Mouse (Mus musculus) kidney, postnatal 0 days (tissue): ENCODE results near the gene Pxk. TPM values are rescaled to one million over a fixed set of nuclear protein-coding genes. Genes with fewer than 3 reads are reported as not detected.

Source experiments
- ATAC-seq: fragments of 200-750 bp; cut with Nextera tagmentation; replicated peaks from 2 replicates; pipeline ENCODE4 v1.8.0; 2017; ENCODE audit warnings: low read depth, moderate number of reproducible peaks, moderate TSS enrichment, moderate library complexity; ENCODE audit not compliant: low FRiP score
- DNase-seq: peaks from one replicate; pipeline ENCODE4 v3.0.0-alpha.2; 2016; ENCODE audit warnings: low spot score
- H3K27ac ChIP-seq: fragments of 300-500 bp; sonication (generic); 2 replicates; pipeline ENCODE4 v1.5.1; 2014; ENCODE audit warnings: mild to moderate bottlenecking
- H3K27me3 ChIP-seq: fragments of 300-500 bp; sonication (generic); 2 replicates; pipeline ENCODE4 v1.6.1; 2014; ENCODE audit warnings: low read length, mixed read lengths; ENCODE audit not compliant: insufficient read depth
- H3K36me3 ChIP-seq: fragments of 300-500 bp; sonication (generic); 2 replicates; pipeline ENCODE4 v1.6.1; 2014; ENCODE audit warnings: low read length, mixed read lengths; ENCODE audit not compliant: insufficient read depth
- H3K4me1 ChIP-seq: fragments of 300-500 bp; sonication (generic); replicated peaks from 2 replicates; pipeline ENCODE4 v1.6.1; 2014; ENCODE audit warnings: antibody characterized with exemption, low read length, mixed read lengths; ENCODE audit not compliant: insufficient read depth
- H3K4me2 ChIP-seq: fragments of 300-500 bp; sonication (generic); 2 replicates; pipeline ENCODE4 v1.6.1; 2014; ENCODE audit warnings: mild to moderate bottlenecking, low read length, moderate library complexity, mixed read lengths
- H3K4me3 ChIP-seq: fragments of 300-500 bp; sonication (generic); replicated peaks from 2 replicates; pipeline ENCODE4 v1.5.1; 2014; ENCODE audit warnings: low read depth, low read length
- H3K9ac ChIP-seq: fragments of 300-500 bp; sonication (generic); 2 replicates; pipeline ENCODE4 v1.6.1; 2014; ENCODE audit warnings: low read depth, low read length
- H3K9me3 ChIP-seq: fragments of 300-500 bp; sonication (generic); replicated peaks from 2 replicates; pipeline ENCODE4 v1.6.1; 2016; ENCODE audit warnings: low read length, inconsistent platforms, mixed read lengths
- CTCF ChIP-seq: IDR thresholded peaks from 2 replicates; pipeline ENCODE4 v1.5.1; 2016; ENCODE audit warnings: antibody characterized with exemption, low read depth, mild to moderate bottlenecking, moderate library complexity
- WGBS: fragments of 180-500 bp; shearing (Covaris S2); extraction: QIAGEN DNeasy Blood & Tissue Kit; methylation state at CpG from one replicate; pipeline ENCODE4 v1.1.7; 2014; 5-methylcytosine and 5-hydroxymethylcytosine counted together
- polyA plus RNA-seq: library from polyadenylated mRNA; unstranded; fragments of >200 nt; fragmentation: Nextera tagmentation; extraction: Ambion mirVana; gene quantifications from 2 replicates; pipeline ENCODE4 v1.2.1, GENCODE M21; 2015

Pxk gene
- polyA plus RNA-seq, 1 experiment from 2014 or later: 39.4 TPM

DNA sequence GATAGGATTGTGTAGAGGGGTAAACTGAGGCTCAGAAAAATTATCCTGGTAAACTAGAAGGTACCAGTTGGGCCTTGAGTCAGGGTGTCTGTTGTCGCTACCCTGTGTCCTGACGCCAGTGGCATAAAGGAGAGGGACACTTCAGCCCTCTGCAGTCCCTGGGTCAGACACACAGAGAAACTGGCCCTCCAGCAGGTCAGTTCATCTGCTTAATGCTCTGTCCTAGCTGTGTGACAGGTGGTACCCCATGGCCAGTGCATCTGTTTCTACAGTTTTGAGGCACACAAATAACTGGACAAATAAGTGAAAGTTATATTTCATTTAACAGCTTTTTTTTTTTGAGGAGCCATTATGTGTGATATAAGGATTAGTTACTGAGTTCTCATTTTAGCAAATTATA, 15.6 kb downstream of the Pxk start:
- no peak for ATAC-seq
- H3K4me1 ChIP-seq: no peaks in the 10 kb centered on the region
- no peak overlapping the region for H3K4me3 ChIP-seq
- H3K27me3 ChIP-seq: no peaks in the 10 kb centered on the region
- no peak overlapping the region for H3K9ac ChIP-seq
- no peak overlapping the region for H3K4me2 ChIP-seq
- no peak for DNase-seq
- 100% methylated on average over 2 of the region's 2 CpGs for WGBS
- no peaks in the 10 kb centered on the region for H3K36me3 ChIP-seq
- H3K9me3 ChIP-seq: no peaks in the 10 kb centered on the region
- H3K27ac ChIP-seq: no peak overlapping the region
- TF ChIP-seq CTCF: no peak

DNA sequence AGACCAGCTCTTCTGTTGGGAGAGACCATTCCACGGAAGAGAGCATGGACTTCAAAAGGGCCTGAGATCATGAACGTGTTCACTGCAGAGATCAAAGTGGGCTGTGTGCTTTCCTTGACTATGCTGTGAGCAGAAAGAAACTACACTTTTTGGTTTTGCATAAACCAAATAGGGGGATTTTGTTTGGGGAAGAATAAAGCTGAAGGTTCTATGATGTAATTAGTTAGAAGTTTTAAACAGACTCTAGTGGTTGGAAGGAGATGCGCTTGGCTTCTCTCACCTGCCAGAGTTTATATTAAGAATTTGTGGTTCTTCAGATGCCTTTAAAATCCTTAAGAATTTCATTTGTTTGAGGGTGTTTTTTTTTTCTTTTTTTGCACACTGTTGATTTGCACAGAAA, 16.3 kb downstream of the Pxk start:
- Histone ChIP-seq H3K9ac (no peak overlapping the region), H3K36me3 (no peaks in the 10 kb centered on the region), H3K4me2 (no peak overlapping the region), H3K4me3 (no peak overlapping the region), H3K4me1 (no peaks in the 10 kb centered on the region), H3K27me3 (no peaks in the 10 kb centered on the region), H3K9me3 (no peaks in the 10 kb centered on the region), H3K27ac (no peak overlapping the region)
- no peak for DNase-seq
- ATAC-seq: no peak
- 47% methylated on average over 3 of the region's 3 CpGs for WGBS
- no peak for TF ChIP-seq CTCF

DNA sequence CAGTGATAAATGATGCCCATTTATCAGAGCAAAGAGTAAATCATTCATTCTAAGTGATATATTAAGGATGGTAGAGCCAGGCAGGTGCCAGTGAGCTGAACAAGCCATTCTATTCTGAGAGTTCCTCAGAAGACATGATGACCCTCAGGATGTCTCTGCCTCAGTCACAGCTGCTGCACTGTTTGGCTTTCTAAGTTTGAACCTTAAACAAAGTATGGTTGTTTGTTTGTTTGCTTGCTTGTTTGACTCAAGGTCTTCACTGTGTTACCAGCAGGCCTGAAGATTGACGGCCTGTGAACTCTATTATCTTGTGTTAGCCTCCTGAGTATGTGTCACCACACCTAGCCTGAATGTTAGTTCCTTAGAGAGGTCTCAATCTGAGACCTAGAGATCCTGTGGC, 16.7 kb downstream of the Pxk start:
- TF ChIP-seq CTCF: no peak
- 100% methylated on average over 1 of the region's 1 CpGs for WGBS
- ATAC-seq (no peak), DNase-seq (no peak)
- H3K4me1 ChIP-seq: no peaks in the 10 kb centered on the region
- no peaks in the 10 kb centered on the region for H3K9me3 ChIP-seq
- no peak overlapping the region for H3K4me3 ChIP-seq
- no peak overlapping the region for H3K27ac ChIP-seq
- H3K27me3 ChIP-seq: no peaks in the 10 kb centered on the region
- no peak overlapping the region for H3K9ac ChIP-seq
- H3K36me3 ChIP-seq: no peaks in the 10 kb centered on the region
- no peak overlapping the region for H3K4me2 ChIP-seq

DNA sequence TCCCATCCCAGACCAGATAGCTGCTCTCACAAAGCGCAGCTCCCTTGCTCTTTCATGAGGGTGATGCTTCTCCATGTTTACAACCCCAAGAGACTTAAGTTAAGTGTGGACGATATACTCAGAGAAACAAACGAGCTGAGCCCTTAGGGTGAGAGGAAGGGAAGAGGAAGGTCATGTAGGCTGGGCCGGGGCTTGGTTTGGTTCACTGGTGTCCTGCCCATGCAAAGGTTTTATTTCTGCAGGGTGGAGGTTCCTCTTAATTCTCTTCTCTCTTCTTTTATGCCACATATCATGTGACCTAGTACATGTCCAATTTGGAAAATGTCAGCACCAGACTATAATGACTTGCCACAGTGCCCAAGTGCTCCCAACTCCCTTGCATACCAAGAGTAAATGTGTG, 17.8 kb downstream of the Pxk start:
- Histone ChIP-seq H3K4me2 (no peak overlapping the region), H3K27ac (no peak overlapping the region), H3K9me3 (no peaks in the 10 kb centered on the region), H3K4me1 (no peaks in the 10 kb centered on the region), H3K27me3 (no peaks in the 10 kb centered on the region), H3K9ac (no peak overlapping the region), H3K36me3 (no peaks in the 10 kb centered on the region), H3K4me3 (no peak overlapping the region)
- 52% methylated on average over 4 of the region's 4 CpGs for WGBS
- no peak for DNase-seq
- no peak for TF ChIP-seq CTCF
- no peak for ATAC-seq

DNA sequence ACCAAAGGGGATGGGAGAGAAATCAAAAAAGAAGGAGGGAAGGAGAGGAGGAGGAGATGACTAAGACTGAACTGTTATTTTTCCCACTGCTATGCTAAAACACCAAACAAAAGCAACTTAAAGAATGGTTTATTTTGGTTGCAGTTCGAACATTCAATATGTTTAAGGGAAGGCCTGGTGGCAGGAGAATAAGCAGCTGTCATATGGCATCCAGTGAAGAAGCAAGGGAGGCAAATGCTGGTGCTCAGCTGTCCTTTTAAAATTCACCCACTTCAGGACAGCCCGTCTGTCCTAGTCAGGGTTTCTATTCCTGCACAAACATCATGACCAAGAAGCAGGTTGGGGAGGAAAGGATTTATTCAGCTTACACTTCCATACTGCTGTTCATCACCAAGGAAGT, 19.4 kb downstream of the Pxk start:
- 77% methylated on average over 2 of the region's 2 CpGs for WGBS
- no peak for ATAC-seq
- no peaks in the 10 kb centered on the region for H3K4me1 ChIP-seq
- H3K9ac ChIP-seq: no peak overlapping the region
- no peak overlapping the region for H3K4me3 ChIP-seq
- H3K36me3 ChIP-seq: no peaks in the 10 kb centered on the region
- H3K9me3 ChIP-seq: no peaks in the 10 kb centered on the region
- H3K4me2 ChIP-seq: no peak overlapping the region
- no peaks in the 10 kb centered on the region for H3K27me3 ChIP-seq
- no peak for DNase-seq
- H3K27ac ChIP-seq: no peak overlapping the region
- no peak for TF ChIP-seq CTCF

DNA sequence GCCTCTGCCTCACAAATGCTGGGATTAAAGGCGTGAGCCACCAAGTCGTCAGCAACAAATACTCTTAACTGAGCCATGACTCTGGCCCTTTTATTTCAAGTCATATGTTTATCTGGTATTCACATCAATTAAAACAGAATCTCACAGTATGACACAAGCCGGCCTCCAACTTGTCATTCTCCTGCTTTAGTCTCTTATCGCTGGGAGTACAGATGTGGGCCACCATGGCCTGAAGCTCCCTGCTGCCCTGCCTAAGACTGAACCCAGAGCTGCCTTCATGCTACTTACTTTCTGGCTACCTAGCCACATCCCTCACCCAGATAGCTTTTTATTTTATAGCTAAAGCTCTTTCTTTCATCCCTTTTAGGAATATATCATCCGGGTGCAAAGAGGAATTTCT, 21.4 kb downstream of the Pxk start:
- TF ChIP-seq CTCF: no peak
- 0 out of 2 replicates have a peak, but pooled peaks cover 6% of the 10 kb centered on the region for H3K36me3 ChIP-seq
- H3K27ac ChIP-seq: no peak overlapping the region
- no peak overlapping the region for H3K4me2 ChIP-seq
- no peaks in the 10 kb centered on the region for H3K9me3 ChIP-seq
- no peak for ATAC-seq
- H3K9ac ChIP-seq: no peak overlapping the region
- no peaks in the 10 kb centered on the region for H3K27me3 ChIP-seq
- DNase-seq: no peak
- H3K4me1 ChIP-seq: no peaks in the 10 kb centered on the region
- H3K4me3 ChIP-seq: no peak overlapping the region
- WGBS: 89% methylated on average over 5 of the region's 5 CpGs

DNA sequence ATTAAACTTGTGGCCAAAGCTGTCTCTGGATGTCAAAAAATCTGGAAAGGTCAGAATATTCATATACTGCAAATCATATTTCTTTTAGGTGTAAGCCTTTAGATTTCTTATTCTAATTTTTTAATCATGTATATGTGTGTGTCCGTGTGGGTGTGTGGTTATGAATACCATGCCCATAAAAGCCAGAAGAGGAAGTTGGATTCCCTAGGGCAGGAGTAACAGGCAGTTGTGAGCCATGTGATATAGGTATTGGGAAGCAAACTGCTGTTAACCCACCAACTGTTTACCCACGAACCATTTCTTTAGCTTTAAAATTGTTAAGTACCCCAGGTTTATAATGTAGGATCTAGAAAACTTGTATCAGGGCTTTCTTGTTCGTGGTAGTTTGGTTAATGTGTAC, 21.9 kb downstream of the Pxk start:
- no peak for ATAC-seq
- DNase-seq: no peak
- Histone ChIP-seq H3K4me1 (no peaks in the 10 kb centered on the region), H3K9ac (no peak overlapping the region), H3K27me3 (no peaks in the 10 kb centered on the region), H3K4me3 (no peak overlapping the region), H3K36me3 (0 out of 2 replicates have a peak, but pooled peaks cover 6% of the 10 kb centered on the region), H3K9me3 (no peaks in the 10 kb centered on the region), H3K27ac (no peak overlapping the region), H3K4me2 (no peak overlapping the region)
- no peak for TF ChIP-seq CTCF
- 77% methylated on average over 3 of the region's 3 CpGs for WGBS
